Mouse (Mus musculus) forebrain, embryonic 15.5 days (tissue): ENCODE measurements around the gene Ribc2. TPM values are rescaled to one million over a fixed set of nuclear protein-coding genes. Genes with fewer than 3 reads are reported as not detected.
A peak's percentile ranks its signal among the peaks of the same experiment; 100 is the strongest.

Experiments used
- ATAC-seq: fragments of 200-750 bp; cut with Nextera tagmentation; replicated peaks from 2 replicates; pipeline ENCODE4 v1.8.0; 2017; ENCODE audit warnings: mild to moderate bottlenecking, moderate TSS enrichment, moderate library complexity
- H3K27ac ChIP-seq: fragments of 300-500 bp; sonication (generic); replicated peaks from 2 replicates; pipeline ENCODE4 v1.5.1; 2015; ENCODE audit warnings: mild to moderate bottlenecking, inconsistent platforms
- H3K27me3 ChIP-seq: fragments of 300-500 bp; sonication (generic); 2 replicates; pipeline ENCODE4 v1.6.1; 2015; ENCODE audit warnings: inconsistent platforms
- H3K36me3 ChIP-seq: fragments of 300-500 bp; sonication (generic); 2 replicates; pipeline ENCODE4 v1.6.1; 2015; ENCODE audit warnings: mild to moderate bottlenecking, inconsistent platforms
- H3K4me1 ChIP-seq: fragments of 300-500 bp; sonication (generic); 2 replicates; pipeline ENCODE4 v1.6.1; 2015; ENCODE audit warnings: inconsistent platforms
- H3K4me2 ChIP-seq: fragments of 300-500 bp; sonication (generic); replicated peaks from 2 replicates; pipeline ENCODE4 v1.6.1; 2015; ENCODE audit warnings: mild to moderate bottlenecking, inconsistent platforms
- H3K4me3 ChIP-seq: fragments of 300-500 bp; sonication (generic); 2 replicates; pipeline ENCODE4 v1.5.1; 2015; ENCODE audit warnings: mild to moderate bottlenecking, inconsistent platforms
- H3K9ac ChIP-seq: fragments of 300-500 bp; sonication (generic); replicated peaks from 2 replicates; pipeline ENCODE4 v1.6.1; 2015; ENCODE audit warnings: mild to moderate bottlenecking, inconsistent platforms
- H3K9me3 ChIP-seq: fragments of 300-500 bp; sonication (generic); 2 replicates; pipeline ENCODE4 v1.6.1; 2016; ENCODE audit warnings: inconsistent platforms
- WGBS: fragments of 180-500 bp; shearing (Covaris S2); methylation state at CpG from one replicate; pipeline ENCODE4 v1.1.7; 2015; ENCODE audit warnings: mixed read lengths; 5-methylcytosine and 5-hydroxymethylcytosine counted together
- polyA plus RNA-seq: library from polyadenylated mRNA; unstranded; fragments of >200 nt; fragmentation: Nextera tagmentation; extraction: Ambion mirVana; gene quantifications from 2 replicates; pipeline ENCODE4 v1.2.1, GENCODE M21; 2015

Gene Ribc2
- 0.59 TPM in 2 replicates for polyA plus RNA-seq

GRCm38 (mm10) chr15:85131275-85132192 lies at the start of gene Ribc2, which contains the start of gene Smc1b:
Gene Ribc2, plus strand, starts transcription at chr15:85132078.
Gene Smc1b, minus strand, starts transcription at chr15:85131964.
- 31% methylated on average over 56 of the region's 58 CpGs for WGBS
- Histone ChIP-seq H3K9me3 (no peaks in the 10 kb centered on the region), H3K27me3 (0 out of 2 replicates have a peak, but pooled peaks cover 4% of the 10 kb centered on the region), H3K4me1 (peaks cover 5% of the 10 kb centered on the region), H3K4me2 (peak within 1 kb of the TSS; percentile 59), H3K4me3 (peak within 1 kb of the TSS; percentile 35), H3K36me3 (no peaks in the 10 kb centered on the region), H3K9ac (peak within 1 kb of the TSS; percentile 4; the same call in 1 of the 2 replicates), H3K27ac (no peak within 1 kb of the TSS)
- ATAC-seq: peak; percentile 57; the same call in 1 of the 2 replicates

GRCm38 (mm10) chr15:85085641-85086040 lies 46.2 kb upstream of the Ribc2 start:
- H3K4me1 ChIP-seq: no peaks in the 10 kb centered on the region
- no peaks in the 10 kb centered on the region for H3K9me3 ChIP-seq
- H3K9ac ChIP-seq: no peak overlapping the region
- no peak overlapping the region for H3K4me3 ChIP-seq
- 67% methylated on average over 1 of the region's 1 CpGs for WGBS
- H3K27ac ChIP-seq: 0 out of 2 replicates have a peak overlapping the region, but pooled peaks have one; percentile 55
- no peak for ATAC-seq
- no peaks in the 10 kb centered on the region for H3K27me3 ChIP-seq
- no peaks in the 10 kb centered on the region for H3K36me3 ChIP-seq
- no peak overlapping the region for H3K4me2 ChIP-seq

- WGBS: 20% methylated on average over 10 of the region's 10 CpGs
- H3K9ac ChIP-seq: peak overlapping the region; percentile 4; the same call in 1 of the 2 replicates
- H3K4me2 ChIP-seq: peak overlapping the region; percentile 59
- H3K4me3 ChIP-seq: peak overlapping the region; percentile 35
- no peaks in the 10 kb centered on the region for H3K36me3 ChIP-seq
- H3K4me1 ChIP-seq: peaks cover 5% of the 10 kb centered on the region
- ATAC-seq: peak; percentile 23; the same call in 1 of the 2 replicates
- H3K27me3 ChIP-seq: 0 out of 2 replicates have a peak, but pooled peaks cover 4% of the 10 kb centered on the region
- H3K9me3 ChIP-seq: no peaks in the 10 kb centered on the region
- no peak overlapping the region for H3K27ac ChIP-seq
These were observed 279 bp downstream of the Ribc2 start for GRCm38 (mm10) chr15:85132193-85132520.

- 55% methylated on average over 9 of the region's 9 CpGs for WGBS
- Histone ChIP-seq H3K27ac (no peak overlapping the region), H3K4me2 (no peak overlapping the region), H3K36me3 (no peaks in the 10 kb centered on the region), H3K27me3 (0 out of 2 replicates have a peak, but pooled peaks cover 4% of the 10 kb centered on the region), H3K9ac (no peak overlapping the region), H3K4me3 (no peak overlapping the region), H3K9me3 (no peaks in the 10 kb centered on the region), H3K4me1 (peaks cover 5% of the 10 kb centered on the region)
- ATAC-seq: no peak
These were observed 3.3 kb downstream of the Ribc2 start for GRCm38 (mm10) chr15:85135143-85135542.

- Histone ChIP-seq H3K27ac (no peak overlapping the region), H3K9ac (no peak overlapping the region), H3K4me3 (no peak overlapping the region), H3K4me1 (no peaks in the 10 kb centered on the region), H3K27me3 (no peaks in the 10 kb centered on the region), H3K36me3 (no peaks in the 10 kb centered on the region), H3K9me3 (no peaks in the 10 kb centered on the region), H3K4me2 (no peak overlapping the region)
- no peak for ATAC-seq
- WGBS: 93% methylated on average over 10 of the region's 10 CpGs
These were observed 9.4 kb downstream of the Ribc2 start for GRCm38 (mm10) chr15:85141290-85141689.

GRCm38 (mm10) chr15:85142441-85142840 lies 10.6 kb downstream of the Ribc2 start:
- no peak overlapping the region for H3K27ac ChIP-seq
- no peaks in the 10 kb centered on the region for H3K36me3 ChIP-seq
- H3K4me3 ChIP-seq: no peak overlapping the region
- H3K9me3 ChIP-seq: no peaks in the 10 kb centered on the region
- H3K9ac ChIP-seq: no peak overlapping the region
- no peak for ATAC-seq
- H3K4me2 ChIP-seq: no peak overlapping the region
- no peaks in the 10 kb centered on the region for H3K27me3 ChIP-seq
- 78% methylated on average over 2 of the region's 2 CpGs for WGBS
- H3K4me1 ChIP-seq: no peaks in the 10 kb centered on the region

GRCm38 (mm10) chr15:85143161-85143560 lies 11.3 kb downstream of the Ribc2 start:
- Histone ChIP-seq H3K4me3 (no peak overlapping the region), H3K9ac (no peak overlapping the region), H3K36me3 (no peaks in the 10 kb centered on the region), H3K27me3 (no peaks in the 10 kb centered on the region), H3K4me1 (no peaks in the 10 kb centered on the region), H3K4me2 (no peak overlapping the region), H3K9me3 (no peaks in the 10 kb centered on the region), H3K27ac (no peak overlapping the region)
- ATAC-seq: no peak
- 89% methylated on average over 11 of the region's 11 CpGs for WGBS

GRCm38 (mm10) chr15:85143747-85144146 lies 11.9 kb downstream of the Ribc2 start:
- H3K27ac ChIP-seq: no peak overlapping the region
- ATAC-seq: no peak
- H3K9ac ChIP-seq: no peak overlapping the region
- no peaks in the 10 kb centered on the region for H3K27me3 ChIP-seq
- no peaks in the 10 kb centered on the region for H3K36me3 ChIP-seq
- H3K9me3 ChIP-seq: no peaks in the 10 kb centered on the region
- H3K4me3 ChIP-seq: no peak overlapping the region
- WGBS: 93% methylated on average over 1 of the region's 1 CpGs
- H3K4me1 ChIP-seq: no peaks in the 10 kb centered on the region
- no peak overlapping the region for H3K4me2 ChIP-seq

GRCm38 (mm10) chr15:85144249-85144648 lies 12.4 kb downstream of the Ribc2 start:
- H3K36me3 ChIP-seq: no peaks in the 10 kb centered on the region
- ATAC-seq: no peak
- WGBS: 92% methylated on average over 5 of the region's 5 CpGs
- H3K4me3 ChIP-seq: no peak overlapping the region
- H3K9me3 ChIP-seq: no peaks in the 10 kb centered on the region
- no peaks in the 10 kb centered on the region for H3K27me3 ChIP-seq
- H3K9ac ChIP-seq: no peak overlapping the region
- H3K27ac ChIP-seq: no peak overlapping the region
- no peaks in the 10 kb centered on the region for H3K4me1 ChIP-seq
- H3K4me2 ChIP-seq: no peak overlapping the region

GRCm38 (mm10) chr15:85151433-85151918 lies 19.6 kb downstream of the Ribc2 start:
- peak; percentile 48 for ATAC-seq
- H3K4me3 ChIP-seq: no peak overlapping the region
- no peaks in the 10 kb centered on the region for H3K9me3 ChIP-seq
- WGBS: 26% methylated on average over 13 of the region's 13 CpGs
- no peaks in the 10 kb centered on the region for H3K4me1 ChIP-seq
- H3K27ac ChIP-seq: no peak overlapping the region
- H3K36me3 ChIP-seq: no peaks in the 10 kb centered on the region
- no peak overlapping the region for H3K4me2 ChIP-seq
- no peaks in the 10 kb centered on the region for H3K27me3 ChIP-seq
- no peak overlapping the region for H3K9ac ChIP-seq

- H3K9me3 ChIP-seq: no peaks in the 10 kb centered on the region
- no peaks in the 10 kb centered on the region for H3K27me3 ChIP-seq
- no peak overlapping the region for H3K4me3 ChIP-seq
- no peak overlapping the region for H3K27ac ChIP-seq
- 78% methylated on average over 3 of the region's 3 CpGs for WGBS
- no peak for ATAC-seq
- H3K4me1 ChIP-seq: no peaks in the 10 kb centered on the region
- H3K4me2 ChIP-seq: no peak overlapping the region
- no peaks in the 10 kb centered on the region for H3K36me3 ChIP-seq
- no peak overlapping the region for H3K9ac ChIP-seq
These were observed 20.7 kb downstream of the Ribc2 start for GRCm38 (mm10) chr15:85152577-85152976.

GRCm38 (mm10) chr15:85154091-85154490 lies 22.2 kb downstream of the Ribc2 start:
- H3K4me1 ChIP-seq: no peaks in the 10 kb centered on the region
- no peaks in the 10 kb centered on the region for H3K9me3 ChIP-seq
- no peak for ATAC-seq
- no peaks in the 10 kb centered on the region for H3K27me3 ChIP-seq
- 93% methylated on average over 3 of the region's 3 CpGs for WGBS
- H3K36me3 ChIP-seq: no peaks in the 10 kb centered on the region
- H3K4me2 ChIP-seq: no peak overlapping the region
- H3K27ac ChIP-seq: no peak overlapping the region
- no peak overlapping the region for H3K4me3 ChIP-seq
- H3K9ac ChIP-seq: no peak overlapping the region
